Mouse (Mus musculus) cerebellum, adult 2 months (tissue): Measurements from ENCODE around the gene Snx22.

Experiments
- CTCF ChIP-seq: fragments of 200-500 bp; IDR thresholded peaks from 2 replicates; pipeline ENCODE4 v1.5.1; 2011; ENCODE audit warnings: low read depth, mild to moderate bottlenecking, control low read depth, low read length, moderate library complexity, borderline replicate concordance; ENCODE audit not compliant: insufficient read depth
- POLR2A ChIP-seq: fragments of 200-500 bp; IDR thresholded peaks from 2 replicates; pipeline ENCODE4 v1.6.1; 2011; ENCODE audit warnings: low read length, control low read depth, borderline replicate concordance; ENCODE audit not compliant: insufficient read depth

DNA sequence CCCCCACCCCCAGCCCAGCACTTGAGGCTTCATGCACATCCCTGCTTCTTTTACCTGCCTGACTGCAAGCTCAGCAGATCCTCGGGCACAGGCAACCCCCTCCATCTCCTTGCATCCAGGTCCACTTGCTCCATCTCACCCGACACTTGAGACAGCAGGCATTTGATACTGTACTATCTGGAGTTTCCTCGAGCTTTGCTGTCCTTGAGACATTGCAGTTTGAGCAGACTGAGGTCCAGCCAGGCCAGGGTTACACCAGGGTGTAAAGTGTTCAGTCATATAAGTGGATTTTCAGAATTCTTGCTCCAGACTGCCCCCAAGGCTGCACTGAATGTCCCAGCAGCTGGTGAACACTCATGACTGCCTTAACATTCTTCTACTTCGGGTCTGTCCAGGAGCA, 27.2 kb downstream of the Snx22 start:
- TF ChIP-seq CTCF: no peak
- no peak for TF ChIP-seq POLR2A
